Mouse (Mus musculus) urinary bladder, postnatal 36 days (tissue): Measurements from ENCODE around the gene Asb10.
A peak's percentile ranks its signal among the peaks of the same experiment; 100 is the strongest.

Source experiments
- DNase-seq, 2 experiments: peaks; one replicate each; pipeline ENCODE4 v3.0.0; 2022; ENCODE audit warnings: low spot score in 2 of 2, mixed read lengths in 1 of 2

Asb10 gene

GRCm38 (mm10) chr5:24492546-24493285 is 48.1 kb downstream of the Asb10 start:
- DNase-seq: no peak

DNA sequence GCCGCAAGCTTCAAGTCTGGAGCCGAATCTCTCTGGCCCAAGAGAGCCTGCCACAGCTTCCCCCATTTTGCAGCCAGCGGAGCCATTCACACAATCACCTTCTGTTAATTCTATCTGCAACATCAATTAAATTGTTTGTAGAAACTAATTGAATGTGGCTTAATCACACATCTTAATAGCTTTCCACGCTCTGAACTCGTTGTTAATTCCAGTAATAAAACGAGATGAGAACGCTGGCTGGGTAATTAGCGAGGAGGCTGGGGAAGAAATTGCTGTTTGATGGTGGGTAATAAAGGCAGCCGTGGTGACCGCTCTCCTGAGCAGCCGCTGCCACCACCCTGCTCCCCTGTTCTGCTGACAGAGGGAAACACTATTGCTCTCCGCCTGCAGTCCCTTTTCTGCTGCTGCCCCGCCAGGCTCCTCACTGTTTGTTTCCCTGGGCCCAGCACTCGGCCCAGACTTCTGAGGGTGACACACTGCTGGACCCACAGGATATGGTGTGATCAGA is 50.3 kb downstream of the Asb10 start:
- DNase-seq: no peak

GRCm38 (mm10) chr5:24486738-24487137 is 54.0 kb downstream of the Asb10 start:
- no peak for DNase-seq

DNA sequence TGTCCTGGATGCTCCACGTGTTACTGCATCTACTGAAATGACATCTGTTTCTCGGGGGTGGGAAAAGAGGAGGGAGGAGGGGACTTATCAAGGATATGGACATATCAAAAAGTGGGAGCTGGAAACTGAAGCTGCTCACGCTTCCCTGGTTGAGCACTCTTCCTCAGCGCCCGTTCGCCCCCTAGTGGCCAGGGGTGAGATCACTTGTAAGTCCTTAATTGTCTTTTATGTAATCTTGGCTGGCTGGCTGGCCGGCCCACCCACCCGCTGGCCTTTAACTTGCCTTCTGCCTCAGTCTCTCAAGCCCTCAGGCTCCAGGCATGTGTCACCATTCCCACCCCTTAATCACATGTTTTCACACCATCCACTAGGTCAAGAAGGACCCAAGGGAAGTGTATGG is 54.7 kb downstream of the Asb10 start:
- DNase-seq: peak; percentile 82 to 87

DNA sequence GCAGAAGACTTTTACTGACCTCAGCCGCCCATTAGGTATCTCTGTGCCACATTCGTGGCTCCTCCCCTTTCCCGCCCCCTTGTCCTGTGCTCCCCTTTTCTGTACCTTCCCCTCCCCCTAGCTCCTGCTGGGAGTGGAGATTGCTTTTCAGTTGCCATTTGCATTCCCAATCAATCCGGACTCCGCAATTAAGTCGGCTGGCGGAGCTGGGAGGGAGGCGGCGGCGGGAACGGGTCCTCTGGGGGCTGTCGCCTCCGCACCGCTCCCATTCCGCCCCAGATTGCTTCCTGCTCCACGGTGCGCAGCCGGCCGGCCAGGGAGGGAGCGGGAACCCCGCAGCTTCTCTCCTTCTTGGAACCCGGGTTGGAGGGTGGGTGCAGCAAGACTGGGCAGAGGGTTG is 55.8 kb downstream of the Asb10 start:
- no peak for DNase-seq

- DNase-seq: peak; percentile 58 to 71
Measured at GRCm38 (mm10) chr5:24483326-24483725, 57.5 kb downstream of the Asb10 start.
